ENCODE assay signal across 8 mouse cellular contexts in the genomic region with DNA sequence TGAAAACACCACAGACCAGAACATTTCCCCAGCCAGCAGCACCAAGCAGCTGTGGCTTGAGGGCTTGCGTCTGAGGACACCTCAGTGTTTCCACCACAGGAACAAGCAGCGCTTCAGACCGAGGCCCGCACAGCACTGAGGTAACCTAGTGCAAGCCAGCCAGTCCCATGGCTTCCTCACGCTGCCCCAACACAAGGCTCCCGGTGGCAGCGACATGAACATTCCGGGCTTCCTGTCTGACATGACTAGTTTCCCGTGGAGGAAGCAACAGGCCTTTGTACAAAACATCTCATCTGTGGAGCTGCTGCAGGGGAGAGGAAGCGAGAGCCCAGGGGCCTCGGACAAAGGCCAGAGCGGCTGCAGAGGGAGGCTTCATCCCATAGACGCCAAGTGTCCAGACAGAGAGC. TPM values are rescaled to one million over a fixed set of nuclear protein-coding genes. Genes with fewer than 3 reads are reported as not detected.
DNase-seq lines count a peak whose midpoint lies in the region; ATAC-seq and TF ChIP-seq lines count a peak whose summit lies in the region.

No protein-coding gene starts in this region.

- H3K4me3 ChIP-seq in bone marrow, adult 2 months (replicated peaks; ENCODE audit: control insufficient read depth, low read depth, low read length) = no peak overlapping the region
- no peak overlapping the region for H3K4me3 ChIP-seq in forebrain, embryonic 15.5 days
- H3K4me3 ChIP-seq in hindbrain, embryonic 16.5 days (ENCODE audit: low read length) = no peak overlapping the region
- H3K4me3 ChIP-seq in liver, embryonic 14.5 days (ENCODE audit: insufficient read depth in 1 of 2, low read depth in 2 of 2, low read length in 2 of 2) = no peak overlapping the region
- no peak overlapping the region for H3K4me3 ChIP-seq in neural tube, embryonic 11.5 days (ENCODE audit: low read depth, low read length)

- peak overlapping the region; percentile 22; the same call in 1 of the 2 replicates for H3K9ac ChIP-seq in forebrain, embryonic 15.5 days (replicated peaks)
- H3K9ac ChIP-seq in hindbrain, embryonic 16.5 days (ENCODE audit: low read depth, low read length) = no peak overlapping the region
- H3K9ac ChIP-seq in liver, embryonic 14.5 days (replicated peaks) = no peak overlapping the region
- peak overlapping the region; percentile 56 for H3K9ac ChIP-seq in neural tube, embryonic 11.5 days (ENCODE audit: low read length)

- H3K9me3 ChIP-seq in forebrain, embryonic 15.5 days = no peaks in the 10 kb centered on the region
- H3K9me3 ChIP-seq in hindbrain, embryonic 16.5 days (ENCODE audit: control insufficient read depth, low read length) = no peaks in the 10 kb centered on the region
- H3K9me3 ChIP-seq in liver, embryonic 14.5 days (ENCODE audit: control insufficient read depth, low read length) = no peaks in the 10 kb centered on the region
- H3K9me3 ChIP-seq in neural tube, embryonic 11.5 days (ENCODE audit: control insufficient read depth, low read length) = no peaks in the 10 kb centered on the region

- no peaks in the 10 kb centered on the region for H3K27me3 ChIP-seq in forebrain, embryonic 15.5 days
- no peaks in the 10 kb centered on the region for H3K27me3 ChIP-seq in hindbrain, embryonic 16.5 days (replicated peaks; ENCODE audit: control insufficient read depth, insufficient read depth, low read length)
- H3K27me3 ChIP-seq in liver, embryonic 14.5 days (ENCODE audit: control insufficient read depth, insufficient read depth, low read length) = peaks cover under 1% of the 10 kb centered on the region; the same call in 1 of the 2 replicates
- H3K27me3 ChIP-seq in neural tube, embryonic 11.5 days (ENCODE audit: control insufficient read depth, insufficient read depth, low read length) = peaks cover 8% of the 10 kb centered on the region

- no peak for DNase-seq in liver, embryonic 14.5 days (ENCODE audit: low read depth in 3 of 3, low spot score in 3 of 3)
- DNase-seq in neural tube, embryonic 11.5 days (ENCODE audit: low spot score) = no peak
- no peak for DNase-seq in layer of hippocampus, adult 11-12 months (ENCODE audit: low spot score)
- no peak for DNase-seq in T-cell, adult 2 months (ENCODE audit: low spot score)

- no peak overlapping the region for H3K4me2 ChIP-seq in forebrain, embryonic 15.5 days (replicated peaks)
- no peak overlapping the region for H3K4me2 ChIP-seq in hindbrain, embryonic 16.5 days (ENCODE audit: low read length)
- no peak overlapping the region for H3K4me2 ChIP-seq in liver, embryonic 14.5 days (ENCODE audit: low read depth)
- H3K4me2 ChIP-seq in neural tube, embryonic 11.5 days (ENCODE audit: low read depth) = no peak overlapping the region

- no peak for TF ChIP-seq POLR2A in bone marrow, adult 2 months (IDR thresholded peaks at IDR 0.05; ENCODE audit: borderline replicate concordance, control insufficient read depth, low read depth, low read length)

- TF ChIP-seq EP300 in liver, embryonic 14.5 days (IDR thresholded peaks at IDR 0.05; ENCODE audit: low read depth) = no peak

- WGBS in bone marrow, adult 2 months = 8% methylated on average over 13 of the region's 13 CpGs
- WGBS in forebrain, embryonic 15.5 days = 11% methylated on average over 13 of the region's 13 CpGs
- 30% methylated on average over 13 of the region's 13 CpGs for WGBS in hindbrain, embryonic 16.5 days
- WGBS in liver, embryonic 14.5 days (ENCODE audit: insufficient replicate concordance) = 29% methylated on average over 13 of the region's 13 CpGs
- 40% methylated on average over 13 of the region's 13 CpGs for WGBS in neural tube, embryonic 11.5 days

- ATAC-seq in forebrain, embryonic 15.5 days (replicated peaks) = peak; percentile 14; the same call in 1 of the 2 replicates
- ATAC-seq in hindbrain, embryonic 16.5 days = 0 out of 2 replicates have a peak, but pooled peaks have one; percentile 1
- ATAC-seq in liver, embryonic 14.5 days (ENCODE audit: insufficient read depth) = peak; percentile 11; the same call in 1 of the 2 replicates
- no peak for ATAC-seq in neural tube, embryonic 11.5 days (ENCODE audit: insufficient read depth, low FRiP score, low TSS enrichment)
- no peak for ATAC-seq in frontal cortex, adult (ENCODE audit: low TSS enrichment)

- H3K4me1 ChIP-seq in bone marrow, adult 2 months (ENCODE audit: control insufficient read depth, insufficient read depth, low read length) = no peaks in the 10 kb centered on the region; the same call in 1 of the 2 replicates
- H3K4me1 ChIP-seq in forebrain, embryonic 15.5 days = peaks cover 16% of the 10 kb centered on the region
- H3K4me1 ChIP-seq in hindbrain, embryonic 16.5 days (ENCODE audit: control insufficient read depth, insufficient read depth, low read depth, low read length) = peaks cover 15% of the 10 kb centered on the region
- H3K4me1 ChIP-seq in liver, embryonic 14.5 days (replicated peaks; ENCODE audit: control insufficient read depth in 2 of 2, insufficient read depth in 2 of 2, low read length in 1 of 2) = peaks cover 0 to 12% of the 10 kb centered on the region in 2 experiments; a peak in 2 of 4 replicates
- H3K4me1 ChIP-seq in neural tube, embryonic 11.5 days (ENCODE audit: control insufficient read depth, insufficient read depth, low read length) = peaks cover 12% of the 10 kb centered on the region

- H3K27ac ChIP-seq in bone marrow, adult 2 months (ENCODE audit: control insufficient read depth, insufficient read depth, low read depth, low read length, poor library complexity) = peak overlapping the region; percentile 46
- peak overlapping the region; percentile 80 for H3K27ac ChIP-seq in forebrain, embryonic 15.5 days (replicated peaks)
- peak overlapping the region; percentile 76 for H3K27ac ChIP-seq in hindbrain, embryonic 16.5 days (ENCODE audit: low read depth, low read length)
- H3K27ac ChIP-seq in liver, embryonic 14.5 days = no peak overlapping the region
- peak overlapping the region; percentile 87 for H3K27ac ChIP-seq in neural tube, embryonic 11.5 days (ENCODE audit: low read depth, low read length)

- no peak for TF ChIP-seq CTCF in bone marrow, adult 2 months (IDR thresholded peaks at IDR 0.05; ENCODE audit: control insufficient read depth, insufficient read depth, low read length)
- TF ChIP-seq CTCF in liver, embryonic 14.5 days (IDR thresholded peaks at IDR 0.05; ENCODE audit: low read depth) = no peak

- H3K36me3 ChIP-seq in forebrain, embryonic 15.5 days = no peaks in the 10 kb centered on the region
- no peaks in the 10 kb centered on the region for H3K36me3 ChIP-seq in hindbrain, embryonic 16.5 days (ENCODE audit: control insufficient read depth, insufficient read depth, low read length)
- H3K36me3 ChIP-seq in liver, embryonic 14.5 days (replicated peaks; ENCODE audit: control insufficient read depth, insufficient read depth, low read depth) = no peaks in the 10 kb centered on the region
- no peaks in the 10 kb centered on the region for H3K36me3 ChIP-seq in neural tube, embryonic 11.5 days (ENCODE audit: control insufficient read depth, insufficient read depth, low read length)

RNA-seq across cellular contexts. Expression of gene Crybb3, which starts 51.3 kb away (rescaled TPM):
- polyA plus RNA-seq in bone marrow, adult 2 months (2011; ENCODE audit: insufficient read depth, insufficient read length, low replicate concordance, missing spikeins) = not detected in 2 replicates
- 0.73 and 0.80 TPM in 2 replicates for polyA plus RNA-seq in forebrain, embryonic 15.5 days (2015; fragmentation: Nextera tagmentation; extraction: Ambion mirVana)
- polyA plus RNA-seq in hindbrain, embryonic 16.5 days (2015; fragmentation: Nextera tagmentation; extraction: Ambion mirVana) = 0.86 and 1.8 TPM in 2 replicates
- 0.06 and 0.09 TPM in 2 replicates for polyA plus RNA-seq in liver, embryonic 14.5 days (2012; rRNA removed)
- not detected in 2 replicates for polyA plus RNA-seq in liver, embryonic 14.5 days (2014; fragmentation: Nextera tagmentation; extraction: Ambion mirVana)
- polyA plus RNA-seq in neural tube, embryonic 11.5 days (2014; fragmentation: Nextera tagmentation; extraction: Ambion mirVana) = not detected in 2 replicates

Comparison
In these comparisons a context has a peak if more than half of its experiments do, and no peak if none do; other contexts are left out.
1. ATAC-seq: peak in forebrain, embryonic 15.5 days (single experiment), hindbrain, embryonic 16.5 days (single experiment) and liver, embryonic 14.5 days (single experiment); none in neural tube, embryonic 11.5 days (single experiment) and frontal cortex, adult (single experiment).
2. H3K9ac ChIP-seq: peak in forebrain, embryonic 15.5 days (single experiment) and neural tube, embryonic 11.5 days (single experiment); none in hindbrain, embryonic 16.5 days (single experiment) and liver, embryonic 14.5 days (single experiment).